Mouse (Mus musculus): ENCODE results near the gene Fam196b.
A peak's percentile ranks its signal among the peaks of the same experiment; 100 is the strongest.

Gene Fam196b

DNA sequence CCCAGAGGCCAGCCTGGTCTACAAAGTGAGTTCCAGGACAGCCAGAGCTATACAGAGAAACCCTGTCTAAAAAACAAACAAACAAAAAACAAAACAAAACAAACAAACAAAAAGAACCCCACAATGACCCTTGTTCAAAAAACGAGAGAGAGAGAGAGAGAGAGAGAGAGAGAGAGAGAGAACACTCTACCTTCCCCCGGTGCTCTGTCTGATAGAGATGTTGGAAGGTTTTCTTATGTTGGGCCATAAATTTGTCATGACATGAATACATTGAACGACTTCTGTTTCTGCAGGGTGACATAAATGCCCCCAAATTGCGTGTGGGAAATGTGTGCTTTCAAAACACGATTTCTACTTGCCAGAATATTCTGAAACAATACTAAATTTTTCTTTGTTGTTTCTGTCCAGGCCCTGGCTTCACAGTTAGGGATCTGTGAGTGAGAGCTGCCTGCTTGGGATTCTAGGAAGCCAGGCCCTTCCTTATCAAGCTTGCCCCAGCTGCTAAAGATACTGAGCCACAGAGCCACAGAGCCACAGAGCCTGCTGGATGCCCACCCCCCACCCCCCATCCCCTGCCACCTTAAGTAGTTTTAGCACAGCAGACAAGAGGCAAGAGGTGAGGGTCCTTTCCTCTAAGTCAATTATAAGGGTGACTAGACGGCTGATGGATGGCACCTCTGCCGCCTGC is 17.9 kb downstream of the Fam196b start:
- no peak for DNase-seq (ENCODE audit: low spot score)

GRCm38 (mm10) chr11:34337907-34338306 is 23.3 kb downstream of the Fam196b start:
- no peak for DNase-seq (ENCODE audit: low spot score)

- no peak for DNase-seq (ENCODE audit: low spot score)
Measured at GRCm38 (mm10) chr11:34339693-34340092, 25.1 kb downstream of the Fam196b start.

DNA sequence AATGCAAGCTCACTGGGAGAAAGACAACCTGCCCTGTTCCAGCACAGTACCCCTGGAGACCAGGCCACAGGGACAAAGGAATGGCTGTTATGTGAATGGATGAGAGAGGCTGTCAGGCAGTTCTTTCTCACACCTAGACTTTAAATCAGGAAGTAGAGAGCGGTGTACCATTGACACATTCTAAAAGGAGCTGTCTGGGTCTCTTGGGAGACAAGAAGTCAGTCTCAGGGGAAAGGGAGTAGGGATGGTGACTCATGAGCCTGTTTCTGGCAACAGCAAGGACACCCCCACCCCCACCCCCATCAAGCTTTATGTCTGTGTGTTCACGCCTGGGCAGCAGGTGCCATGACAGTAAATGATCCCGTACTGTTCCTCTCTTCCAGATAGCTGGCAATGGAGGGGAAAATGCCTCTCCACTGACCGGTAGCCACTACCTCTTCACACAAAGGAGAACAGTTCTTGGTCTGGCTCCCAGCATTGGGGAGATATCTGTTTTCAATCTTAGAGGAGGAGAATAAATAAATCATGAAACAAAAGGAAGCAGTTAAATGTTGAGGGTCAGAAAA is 29.2 kb downstream of the Fam196b start:
- DNase-seq (ENCODE audit: low spot score), result no peak

- peak; percentile 10 for DNase-seq (ENCODE audit: low spot score)
Measured at GRCm38 (mm10) chr11:34344310-34344709, 29.7 kb downstream of the Fam196b start.

DNA sequence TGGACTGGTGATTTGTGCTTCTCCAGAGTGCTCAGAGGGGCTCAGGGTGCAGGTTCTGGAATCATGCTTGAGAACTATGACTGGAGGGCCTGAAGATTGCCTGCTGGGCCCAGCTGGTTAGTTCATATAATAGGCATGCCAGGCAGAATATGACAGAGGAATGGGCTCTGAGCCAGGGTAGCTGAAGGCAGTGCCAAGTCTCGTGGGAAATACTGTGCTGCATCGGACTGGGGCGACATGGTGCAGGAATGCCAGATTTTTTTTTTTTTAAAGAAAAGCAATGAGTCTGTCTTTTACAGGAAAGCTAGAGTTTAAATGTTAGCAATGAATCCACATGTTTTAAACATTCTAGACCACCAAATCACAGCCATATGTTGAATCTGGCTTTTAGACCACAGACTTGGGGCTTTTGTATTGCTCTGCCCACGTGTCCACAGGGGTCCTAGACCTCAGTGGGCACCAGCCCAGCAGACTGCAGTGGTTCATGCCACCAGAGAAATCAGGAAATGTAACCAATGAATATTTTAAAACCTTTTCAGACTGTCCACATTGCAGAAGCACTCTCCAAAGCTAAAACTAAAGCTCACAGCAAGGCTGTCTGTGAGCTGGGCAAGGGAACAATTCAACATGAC is 33.8 kb downstream of the Fam196b start:
- peak; percentile 21 for DNase-seq (ENCODE audit: low spot score)

GRCm38 (mm10) chr11:34349453-34350056 is 34.9 kb downstream of the Fam196b start:
- no peak for DNase-seq (ENCODE audit: low spot score)

DNA sequence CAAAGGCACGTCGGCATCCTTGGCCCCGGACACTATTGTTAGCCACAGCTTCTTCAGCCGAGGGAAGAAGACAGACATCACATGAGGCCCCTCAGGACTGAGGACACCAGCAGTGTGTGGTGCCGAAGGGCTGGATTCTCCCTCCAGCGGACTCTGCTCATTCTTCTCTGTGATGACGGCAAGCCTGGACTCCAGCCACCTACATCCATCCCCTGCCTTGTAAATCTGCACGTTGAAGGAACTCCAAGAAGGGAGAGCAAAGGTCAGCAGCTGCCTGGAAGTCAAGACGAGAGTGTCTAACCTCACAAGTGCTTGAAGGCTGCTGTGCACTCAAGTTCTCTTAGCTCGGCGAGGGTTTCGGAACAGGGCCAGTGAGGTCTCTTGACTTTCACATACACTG is 40.8 kb downstream of the Fam196b start:
- no peak for DNase-seq (ENCODE audit: low spot score)

- DNase-seq (ENCODE audit: low spot score), result no peak
Measured at GRCm38 (mm10) chr11:34356109-34356508, 41.5 kb downstream of the Fam196b start.

DNA sequence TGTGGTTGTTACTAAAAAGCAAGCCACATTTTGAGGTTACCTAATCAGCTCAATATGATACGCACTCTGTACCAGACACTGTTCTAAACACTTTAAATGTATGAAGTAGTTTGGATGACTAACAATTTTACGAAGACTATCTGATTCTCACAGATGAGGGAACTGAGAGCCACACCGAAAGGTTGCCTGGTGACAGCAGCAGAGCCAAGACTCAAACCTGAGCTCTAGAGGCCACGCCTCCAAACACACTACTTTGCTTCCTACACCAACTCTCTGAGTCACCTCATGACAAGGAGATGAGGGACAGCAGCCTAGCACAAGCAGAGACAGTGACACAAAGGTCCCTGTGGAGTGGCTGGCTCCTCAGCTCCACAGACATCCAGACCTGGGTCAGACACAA is 57.6 kb downstream of the Fam196b start:
- DNase-seq (ENCODE audit: low spot score), result no peak

GRCm38 (mm10) chr11:34375557-34375956 is 60.9 kb downstream of the Fam196b start:
- DNase-seq (ENCODE audit: low spot score), result no peak

DNA sequence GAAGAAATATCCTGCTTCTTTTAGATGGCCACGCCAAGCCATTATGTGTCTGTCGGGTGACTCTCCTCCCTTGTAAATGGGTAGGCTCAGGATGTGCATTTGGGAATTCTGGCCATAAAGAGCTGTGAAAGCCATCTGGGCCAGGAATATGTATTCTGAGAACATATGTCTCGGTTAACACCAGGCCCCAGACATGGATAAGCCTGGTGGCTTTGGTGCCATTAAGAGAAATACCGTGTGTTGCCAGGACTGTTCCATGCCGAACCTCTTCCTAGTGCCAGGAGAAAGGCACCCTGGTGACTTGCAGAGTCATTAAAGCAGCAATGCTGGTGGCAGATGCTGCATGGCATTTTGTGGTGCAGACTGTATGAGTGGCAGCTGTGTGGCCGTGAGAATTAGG is 63.0 kb downstream of the Fam196b start:
- no peak for DNase-seq (ENCODE audit: low spot score)

DNA sequence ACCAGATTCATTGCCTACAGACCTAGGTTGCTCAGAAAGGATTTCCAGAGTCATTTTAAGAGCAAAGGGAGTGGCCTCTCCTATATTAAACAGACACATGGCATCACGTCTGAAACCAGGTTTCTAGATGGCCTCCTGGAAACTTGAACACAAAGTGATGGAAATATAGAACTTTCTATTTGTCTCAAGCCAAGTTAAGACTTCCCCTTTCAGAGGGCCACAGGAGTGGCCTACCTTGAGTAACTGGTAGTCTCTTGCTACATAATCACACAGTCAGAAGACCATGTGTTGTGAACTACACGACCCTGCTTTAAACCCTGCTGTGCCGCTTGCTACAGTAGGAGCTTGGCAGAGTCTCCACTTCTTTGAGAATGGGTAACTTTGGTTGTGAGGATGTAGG is 68.9 kb downstream of the Fam196b start:
- DNase-seq (ENCODE audit: low spot score), result no peak

DNA sequence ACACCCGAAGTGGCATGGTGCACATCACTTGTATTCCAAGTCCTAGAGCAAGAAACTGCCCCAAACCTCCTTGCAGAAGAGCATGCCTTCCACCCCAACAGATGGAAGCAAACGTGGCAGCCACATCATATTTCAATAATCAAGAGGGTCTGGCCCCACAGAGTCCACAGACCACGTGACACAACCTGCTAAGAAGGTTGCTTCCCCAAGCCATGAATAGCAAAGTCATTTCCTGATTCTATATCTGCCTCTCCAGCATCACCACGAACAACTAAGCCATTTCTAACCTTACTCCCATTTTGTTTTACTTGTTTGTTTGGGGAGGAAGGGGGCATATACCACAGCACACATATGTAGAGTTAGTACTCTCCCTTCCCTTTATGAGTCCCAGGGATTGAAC is 69.6 kb downstream of the Fam196b start:
- no peak for DNase-seq (ENCODE audit: low spot score)

DNA sequence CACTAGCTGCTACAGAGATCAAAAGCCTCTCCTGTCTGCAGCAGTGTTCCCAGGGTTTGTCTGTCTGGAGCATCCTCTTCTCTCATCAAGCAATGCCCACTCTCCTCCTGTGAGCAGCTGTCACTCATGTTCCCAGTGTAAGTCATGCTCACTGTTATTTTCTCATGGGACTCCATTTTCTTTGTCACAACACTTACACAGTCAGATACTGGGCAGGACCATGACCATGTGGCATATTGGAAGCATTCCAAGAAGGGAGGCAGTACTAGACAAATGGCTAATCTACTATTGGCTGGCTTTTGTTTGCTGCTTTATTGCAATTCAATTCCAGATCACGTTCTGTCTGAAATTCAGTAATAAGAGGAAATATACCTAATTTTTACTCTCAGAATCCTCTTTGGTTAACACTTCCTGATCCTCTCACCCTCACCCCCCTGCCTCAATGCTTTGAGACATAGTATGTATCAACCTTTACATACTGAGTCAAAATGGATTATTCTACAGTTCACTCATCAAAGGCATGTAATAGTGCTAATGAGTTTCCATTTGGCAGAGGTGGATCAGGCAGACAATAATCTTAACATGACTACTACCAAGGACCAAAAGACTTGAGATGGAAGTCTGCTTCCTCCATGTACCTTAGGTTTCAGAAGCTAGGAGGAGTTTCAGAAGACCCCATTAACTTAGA is 70.5 kb downstream of the Fam196b start:
- DNase-seq (ENCODE audit: low spot score), result no peak

DNA sequence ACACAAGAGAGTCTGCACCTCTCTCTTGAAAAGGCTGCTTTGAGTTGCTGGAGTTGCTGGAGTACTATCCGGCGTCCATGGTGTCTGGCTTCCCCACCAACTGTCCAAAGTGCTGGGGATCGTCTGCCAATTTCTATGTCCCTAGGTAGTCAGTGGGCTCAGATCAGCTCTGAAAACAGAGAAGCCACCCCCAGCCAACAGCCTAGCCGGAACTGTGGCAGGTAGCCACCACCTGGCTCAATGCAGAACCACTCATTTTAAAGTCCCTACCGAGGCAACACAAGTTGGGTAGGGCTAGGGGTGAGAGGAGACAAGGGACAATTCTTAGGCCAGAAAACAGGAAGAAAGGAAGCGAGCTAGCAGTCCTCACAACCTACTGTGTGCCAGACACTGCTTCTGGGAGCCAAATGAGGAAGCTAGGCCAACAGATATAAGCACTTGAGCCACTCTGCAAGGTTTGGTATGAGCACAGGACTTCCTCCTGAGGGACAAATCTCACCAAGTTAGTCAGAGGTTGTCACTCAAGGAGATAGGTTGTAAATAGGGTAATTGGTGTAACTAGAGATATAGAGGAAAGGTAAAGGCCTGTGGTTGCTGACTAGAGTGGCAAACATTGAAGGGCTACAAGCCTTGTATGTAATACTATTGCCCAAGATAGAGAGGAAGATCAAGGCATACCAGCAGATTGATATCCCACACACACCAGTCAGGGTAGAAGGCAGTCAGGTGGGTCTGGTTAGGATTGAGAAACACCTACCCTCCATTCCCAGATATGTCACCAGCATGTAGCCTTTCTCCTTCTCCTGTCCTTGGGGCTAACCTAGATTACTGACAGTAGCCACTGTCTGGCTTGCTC is 74.9 kb downstream of the Fam196b start:
- DNase-seq (ENCODE audit: low spot score), result no peak

DNA sequence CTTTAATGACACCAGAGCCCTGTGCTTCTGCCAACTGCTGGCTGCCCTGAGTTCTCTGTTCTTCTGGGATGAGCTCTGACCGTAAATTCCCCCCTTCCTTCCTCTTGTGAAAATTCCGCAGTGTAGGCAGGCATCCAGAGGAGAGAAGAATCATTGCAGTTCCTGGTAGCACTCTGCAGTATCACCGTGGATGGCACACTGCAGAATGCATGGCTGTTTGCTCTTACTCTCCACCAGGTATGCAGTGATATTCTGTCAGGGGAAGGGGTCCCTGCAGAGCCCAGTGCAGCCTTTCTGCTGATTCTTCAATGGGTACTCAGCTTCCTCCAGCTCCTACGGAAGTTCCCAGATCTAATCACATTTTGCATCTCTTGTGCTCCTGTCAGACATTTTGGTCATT is 77.5 kb downstream of the Fam196b start:
- no peak for DNase-seq (ENCODE audit: low spot score)

DNA sequence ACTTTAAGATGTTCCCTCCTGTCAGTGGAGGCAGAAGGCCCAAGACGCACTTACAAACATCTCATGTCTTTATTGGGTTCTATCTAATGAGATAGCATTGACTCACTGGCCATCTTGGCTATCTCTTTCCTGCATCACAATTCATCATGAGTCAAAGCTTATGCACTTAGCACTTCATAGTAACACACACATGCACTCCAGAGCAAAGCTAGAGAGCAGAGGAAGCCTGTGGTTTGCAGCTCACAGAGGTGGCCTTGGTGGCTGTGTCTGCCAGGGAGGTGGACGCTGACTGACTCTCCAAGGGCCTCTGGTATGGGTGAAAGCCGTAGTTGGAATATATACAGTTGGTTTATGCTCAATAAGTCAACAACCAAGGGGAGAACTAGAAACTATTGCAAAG is 81.2 kb downstream of the Fam196b start:
- DNase-seq (ENCODE audit: low spot score), result no peak

- no peak for DNase-seq (ENCODE audit: low spot score)
Measured at GRCm38 (mm10) chr11:34397661-34398060, 83.0 kb downstream of the Fam196b start.

DNA sequence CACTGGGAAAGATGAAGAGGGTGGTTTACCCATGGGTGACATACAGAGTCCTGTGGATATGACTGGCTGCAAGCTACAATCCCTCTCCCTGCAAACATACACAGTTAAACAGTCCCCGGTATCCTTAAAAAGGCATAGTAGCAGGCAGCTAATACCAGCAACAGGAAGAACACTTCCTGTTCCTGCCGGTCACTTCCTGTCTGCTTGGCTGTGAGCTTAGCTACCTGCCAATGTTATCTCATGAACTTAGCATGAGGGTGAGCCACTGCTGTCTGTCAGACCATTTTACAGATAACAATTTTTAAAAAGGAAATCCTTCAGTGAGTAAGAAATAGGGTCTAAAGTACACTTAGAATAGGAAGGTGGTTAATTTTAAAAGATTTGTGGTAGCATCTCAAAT is 83.9 kb downstream of the Fam196b start:
- DNase-seq (ENCODE audit: low spot score), result no peak

DNA sequence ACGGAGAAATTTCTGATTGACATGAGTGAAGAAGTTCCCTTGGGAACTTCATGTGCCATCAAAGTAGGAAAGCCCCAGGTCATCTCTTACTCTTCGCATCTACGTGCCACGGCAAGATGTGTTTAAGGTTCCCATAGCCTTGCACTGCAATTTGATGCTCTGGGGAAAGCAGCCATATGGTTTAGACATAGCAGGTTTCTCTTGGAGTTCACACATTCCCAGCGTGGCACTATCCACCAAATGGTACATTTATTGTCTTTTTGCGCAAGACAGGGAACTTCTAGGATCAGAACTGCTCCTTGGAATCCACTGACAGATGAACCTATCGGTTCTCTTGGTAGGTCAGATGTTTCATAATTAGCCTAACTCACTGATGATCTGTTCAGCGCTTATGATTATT is 86.7 kb downstream of the Fam196b start:
- no peak for DNase-seq (ENCODE audit: low spot score)

- no peak for DNase-seq (ENCODE audit: low spot score)
Measured at GRCm38 (mm10) chr11:34405311-34405710, 90.7 kb downstream of the Fam196b start.

Data from ovary, postnatal 36 days (tissue).